Mouse (Mus musculus): ENCODE data around the gene Specc1l. TPM values are rescaled to one million over a fixed set of nuclear protein-coding genes. Genes with fewer than 3 reads are reported as not detected.

Specc1l gene
- polyA plus RNA-seq, 1 experiment from 2014 or later: 34.6 TPM

- no peak for ATAC-seq (ENCODE audit: insufficient read depth)
- H3K9ac ChIP-seq: no peak overlapping the region
Observed at GRCm38 (mm10) chr10:75197817-75198216, 14.1 kb upstream of the Specc1l start.

GRCm38 (mm10) chr10:75200733-75201132, 11.1 kb upstream of the Specc1l start:
- ATAC-seq (ENCODE audit: insufficient read depth) (peak; percentile 93), DNase-seq (peak; percentile 81)
- Histone ChIP-seq H3K4me3 (ENCODE audit: low read depth, low read length) (no peak overlapping the region), H3K4me1 (ENCODE audit: insufficient read depth) (no peaks in the 10 kb centered on the region), H3K9ac (no peak overlapping the region), H3K4me2 (no peak overlapping the region), H3K27ac (ENCODE audit: low read depth) (peak overlapping the region; percentile 54), H3K9me3 (ENCODE audit: low read depth, low read length) (no peaks in the 10 kb centered on the region), H3K27me3 (ENCODE audit: insufficient read depth, low read length) (no peaks in the 10 kb centered on the region), H3K36me3 (ENCODE audit: insufficient read depth) (no peaks in the 10 kb centered on the region)
- WGBS: 33% methylated on average over 1 of the region's 1 CpGs
- TF ChIP-seq CTCF (IDR thresholded peaks at IDR 0.05; ENCODE audit: low read depth): no peak

More at GRCm38 (mm10) chr10:75197817-75198216, 14.1 kb upstream of the Specc1l start:
- Histone ChIP-seq H3K36me3 (ENCODE audit: insufficient read depth) (no peaks in the 10 kb centered on the region), H3K9me3 (ENCODE audit: low read depth, low read length) (0 out of 2 replicates have a peak, but pooled peaks cover 6% of the 10 kb centered on the region), H3K4me2 (no peak overlapping the region), H3K4me3 (ENCODE audit: low read depth, low read length) (no peak overlapping the region), H3K27ac (ENCODE audit: low read depth) (no peak overlapping the region), H3K4me1 (ENCODE audit: insufficient read depth) (no peaks in the 10 kb centered on the region), H3K27me3 (ENCODE audit: insufficient read depth, low read length) (no peaks in the 10 kb centered on the region)
- no peak for TF ChIP-seq CTCF (IDR thresholded peaks at IDR 0.05; ENCODE audit: low read depth)
- WGBS: 89% methylated on average over 1 of the region's 1 CpGs
- DNase-seq: no peak

- 76% methylated on average over 4 of the region's 4 CpGs for WGBS
- ATAC-seq (ENCODE audit: insufficient read depth): no peak
- TF ChIP-seq CTCF (IDR thresholded peaks at IDR 0.05; ENCODE audit: low read depth): no peak
Observed at GRCm38 (mm10) chr10:75206192-75206591, 5.7 kb upstream of the Specc1l start.

GRCm38 (mm10) chr10:75210841-75211240, 1.0 kb upstream of the Specc1l start:
- Histone ChIP-seq H3K36me3 (ENCODE audit: insufficient read depth) (no peaks in the 10 kb centered on the region), H3K27me3 (ENCODE audit: insufficient read depth, low read length) (no peaks in the 10 kb centered on the region), H3K27ac (ENCODE audit: low read depth) (no peak overlapping the region), H3K4me2 (no peak overlapping the region), H3K9ac (no peak overlapping the region), H3K9me3 (ENCODE audit: low read depth, low read length) (no peaks in the 10 kb centered on the region), H3K4me1 (ENCODE audit: insufficient read depth) (peaks cover 6% of the 10 kb centered on the region), H3K4me3 (ENCODE audit: low read depth, low read length) (no peak overlapping the region)
- DNase-seq (no peak), ATAC-seq (ENCODE audit: insufficient read depth) (no peak)
- WGBS: 90% methylated on average over 3 of the region's 3 CpGs
- TF ChIP-seq CTCF (IDR thresholded peaks at IDR 0.05; ENCODE audit: low read depth): no peak

More at GRCm38 (mm10) chr10:75206192-75206591, 5.7 kb upstream of the Specc1l start:
- no peak overlapping the region for H3K27ac ChIP-seq (ENCODE audit: low read depth)
- no peaks in the 10 kb centered on the region for H3K36me3 ChIP-seq (ENCODE audit: insufficient read depth)
- H3K9me3 ChIP-seq (ENCODE audit: low read depth, low read length): no peaks in the 10 kb centered on the region
- no peaks in the 10 kb centered on the region for H3K27me3 ChIP-seq (ENCODE audit: insufficient read depth, low read length)
- H3K4me1 ChIP-seq (ENCODE audit: insufficient read depth): no peaks in the 10 kb centered on the region
- no peak overlapping the region for H3K4me2 ChIP-seq
- H3K4me3 ChIP-seq (ENCODE audit: low read depth, low read length): no peak overlapping the region
- no peak for DNase-seq
- H3K9ac ChIP-seq: no peak overlapping the region

- Histone ChIP-seq H3K4me1 (ENCODE audit: insufficient read depth) (peaks cover 6% of the 10 kb centered on the region), H3K36me3 (ENCODE audit: insufficient read depth) (no peaks in the 10 kb centered on the region), H3K9ac (peak overlapping the region; percentile 85), H3K4me3 (ENCODE audit: low read depth, low read length) (peak overlapping the region; percentile 73), H3K4me2 (peak overlapping the region; percentile 74), H3K9me3 (ENCODE audit: low read depth, low read length) (no peaks in the 10 kb centered on the region), H3K27ac (ENCODE audit: low read depth) (no peak overlapping the region), H3K27me3 (ENCODE audit: insufficient read depth, low read length) (no peaks in the 10 kb centered on the region)
- no peak for TF ChIP-seq CTCF (IDR thresholded peaks at IDR 0.05; ENCODE audit: low read depth)
- WGBS: 46% methylated on average over 7 of the region's 7 CpGs
- DNase-seq (no peak), ATAC-seq (ENCODE audit: insufficient read depth) (no peak)
Observed at GRCm38 (mm10) chr10:75212981-75213380, 1.1 kb downstream of the Specc1l start.

- DNase-seq: no peak
- Histone ChIP-seq H3K4me1 (ENCODE audit: insufficient read depth) (no peaks in the 10 kb centered on the region), H3K27ac (ENCODE audit: low read depth) (no peak overlapping the region), H3K4me3 (ENCODE audit: low read depth, low read length) (no peak overlapping the region), H3K27me3 (ENCODE audit: insufficient read depth, low read length) (no peaks in the 10 kb centered on the region), H3K9me3 (ENCODE audit: low read depth, low read length) (no peaks in the 10 kb centered on the region), H3K9ac (no peak overlapping the region), H3K36me3 (ENCODE audit: insufficient read depth) (no peaks in the 10 kb centered on the region), H3K4me2 (no peak overlapping the region)
- WGBS: 83% methylated on average over 3 of the region's 3 CpGs
- no peak for ATAC-seq (ENCODE audit: insufficient read depth)
- no peak for TF ChIP-seq CTCF (IDR thresholded peaks at IDR 0.05; ENCODE audit: low read depth)
Observed at GRCm38 (mm10) chr10:75220722-75221121, 8.8 kb downstream of the Specc1l start.

GRCm38 (mm10) chr10:75221936-75222610, 10.2 kb downstream of the Specc1l start:
- H3K4me3 ChIP-seq (ENCODE audit: low read depth, low read length): no peak overlapping the region
- DNase-seq (no peak), ATAC-seq (ENCODE audit: insufficient read depth) (no peak)
- no peak overlapping the region; the same call in 1 of the 2 replicates for H3K27ac ChIP-seq (ENCODE audit: low read depth)
- H3K4me2 ChIP-seq: no peak overlapping the region
- no peak overlapping the region for H3K9ac ChIP-seq
- no peaks in the 10 kb centered on the region for H3K9me3 ChIP-seq (ENCODE audit: low read depth, low read length)
- no peaks in the 10 kb centered on the region for H3K27me3 ChIP-seq (ENCODE audit: insufficient read depth, low read length)
- no peak for TF ChIP-seq CTCF (IDR thresholded peaks at IDR 0.05; ENCODE audit: low read depth)
- WGBS: 52% methylated on average over 4 of the region's 4 CpGs
- H3K36me3 ChIP-seq (ENCODE audit: insufficient read depth): no peaks in the 10 kb centered on the region
- no peaks in the 10 kb centered on the region for H3K4me1 ChIP-seq (ENCODE audit: insufficient read depth)
